Mouse (Mus musculus) liver, embryonic 15.5 days (tissue): ENCODE data around the gene Fate1. TPM values are rescaled to one million over a fixed set of nuclear protein-coding genes. Genes with fewer than 3 reads are reported as not detected.
"Not testable (repeated sequence)": the region's sequence is repeated elsewhere in the genome, so short reads cannot be mapped to it uniquely, and the experiment has no call there.

Experiments used
- ATAC-seq: fragments of 200-750 bp; cut with Nextera tagmentation; 2 replicates; pipeline ENCODE4 v1.8.0; 2017; ENCODE audit warnings: moderate number of reproducible peaks, mild to moderate bottlenecking, moderate library complexity; ENCODE audit not compliant: insufficient read depth
- H3K27ac ChIP-seq: fragments of 300-500 bp; sonication (generic); replicated peaks from 2 replicates; pipeline ENCODE4 v1.5.1; 2015; ENCODE audit warnings: mild to moderate bottlenecking, inconsistent platforms
- H3K27me3 ChIP-seq: fragments of 300-500 bp; sonication (generic); 2 replicates; pipeline ENCODE4 v1.6.1; 2015; ENCODE audit warnings: mild to moderate bottlenecking, inconsistent platforms
- H3K36me3 ChIP-seq: fragments of 300-500 bp; sonication (generic); replicated peaks from 2 replicates; pipeline ENCODE4 v1.6.1; 2015; ENCODE audit warnings: moderate library complexity, mild to moderate bottlenecking, inconsistent platforms
- H3K4me1 ChIP-seq: fragments of 300-500 bp; sonication (generic); replicated peaks from 2 replicates; pipeline ENCODE4 v1.6.1; 2015; ENCODE audit warnings: inconsistent platforms
- H3K4me2 ChIP-seq: fragments of 300-500 bp; sonication (generic); 2 replicates; pipeline ENCODE4 v1.6.1; 2015; ENCODE audit warnings: moderate library complexity, mild to moderate bottlenecking, inconsistent platforms
- H3K4me3 ChIP-seq: fragments of 300-500 bp; sonication (generic); replicated peaks from 2 replicates; pipeline ENCODE4 v1.5.1; 2015; ENCODE audit warnings: mild to moderate bottlenecking, inconsistent platforms
- H3K9ac ChIP-seq: fragments of 300-500 bp; sonication (generic); 2 replicates; pipeline ENCODE4 v1.6.1; 2015; ENCODE audit warnings: moderate library complexity, mild to moderate bottlenecking, inconsistent platforms
- H3K9me3 ChIP-seq: fragments of 300-500 bp; sonication (generic); replicated peaks from 2 replicates; pipeline ENCODE4 v1.6.1; 2016; ENCODE audit warnings: inconsistent platforms
- WGBS: fragments of 180-500 bp; shearing (Covaris S2); methylation state at CpG from one replicate; pipeline ENCODE4 v1.1.7; 2015; ENCODE audit warnings: mixed read lengths; ENCODE audit not compliant: insufficient replicate concordance; 5-methylcytosine and 5-hydroxymethylcytosine counted together
- polyA plus RNA-seq: library from polyadenylated mRNA; unstranded; fragments of >200 nt; fragmentation: Nextera tagmentation; extraction: Ambion mirVana; gene quantifications from 2 replicates; pipeline ENCODE4 v1.2.1, GENCODE M21; 2015

The Fate1 gene
- not detected in 2 replicates for polyA plus RNA-seq

GRCm38 (mm10) chrX:71972686-71973085, at the start of gene Fate1:
Fate1 (plus strand) TSS chrX:71972986.
- Histone ChIP-seq H3K4me1 (no peaks in the 10 kb centered on the region), H3K27me3 (no peaks in the 10 kb centered on the region; the same call in 1 of the 2 replicates), H3K4me3 (no peak within 1 kb of the TSS), H3K27ac (no peak within 1 kb of the TSS), H3K36me3 (no peaks in the 10 kb centered on the region), H3K9me3 (no peaks in the 10 kb centered on the region), H3K4me2 (no peak within 1 kb of the TSS), H3K9ac (no peak within 1 kb of the TSS)
- WGBS, result 45% methylated on average over 2 of the region's 2 CpGs
- ATAC-seq, result no peak

GRCm38 (mm10) chrX:71946631-71947030, 26.2 kb upstream of the Fate1 start:
- WGBS, result 15% methylated on average over 3 of the region's 3 CpGs
- Histone ChIP-seq H3K27me3 (no peaks in the 10 kb centered on the region), H3K4me1 (no peaks in the 10 kb centered on the region), H3K36me3 (no peaks in the 10 kb centered on the region), H3K4me2 (no peak overlapping the region), H3K9ac (no peak overlapping the region), H3K4me3 (no peak overlapping the region), H3K27ac (no peak overlapping the region), H3K9me3 (no peaks in the 10 kb centered on the region)
- no peak for ATAC-seq

GRCm38 (mm10) chrX:71958366-71958765, 14.4 kb upstream of the Fate1 start:
- ATAC-seq, result no peak
- no peaks in the 10 kb centered on the region for H3K36me3 ChIP-seq
- no peak overlapping the region for H3K9ac ChIP-seq
- no peak overlapping the region for H3K4me3 ChIP-seq
- H3K27ac ChIP-seq, result no peak overlapping the region
- H3K4me1 ChIP-seq, result no peaks in the 10 kb centered on the region
- no peak overlapping the region for H3K4me2 ChIP-seq
- no peaks in the 10 kb centered on the region for H3K9me3 ChIP-seq
- peaks cover 20% of the 10 kb centered on the region for H3K27me3 ChIP-seq

GRCm38 (mm10) chrX:71962073-71963051, 10.4 kb upstream of the Fate1 start, which contains the start of gene Prrg3:
Prrg3 (plus strand) TSS chrX:71962624.
- ATAC-seq, result no peak
- no peak within 1 kb of the TSS for H3K9ac ChIP-seq
- peak within 1 kb of the TSS; percentile 32 for H3K4me2 ChIP-seq

GRCm38 (mm10) chrX:71963275-71963912, 9.4 kb upstream of the Fate1 start:
- 31% methylated on average over 9 of the region's 9 CpGs for WGBS
- no peak overlapping the region; the same call in 1 of the 2 replicates for H3K4me2 ChIP-seq
- no peaks in the 10 kb centered on the region for H3K9me3 ChIP-seq
- peaks cover 24% of the 10 kb centered on the region for H3K27me3 ChIP-seq
- no peak overlapping the region for H3K27ac ChIP-seq
- ATAC-seq, result no peak
- H3K36me3 ChIP-seq, result no peaks in the 10 kb centered on the region
- H3K9ac ChIP-seq, result no peak overlapping the region
- H3K4me1 ChIP-seq, result no peaks in the 10 kb centered on the region
- H3K4me3 ChIP-seq, result no peak overlapping the region

More at GRCm38 (mm10) chrX:71962073-71963051, 10.4 kb upstream of the Fate1 start, which contains the start of gene Prrg3:
- H3K9me3 ChIP-seq, result no peaks in the 10 kb centered on the region
- H3K4me1 ChIP-seq, result no peaks in the 10 kb centered on the region
- 24% methylated on average over 63 of the region's 72 CpGs for WGBS
- no peak within 1 kb of the TSS for H3K27ac ChIP-seq
- H3K36me3 ChIP-seq, result no peaks in the 10 kb centered on the region
- peak within 1 kb of the TSS; percentile 17 for H3K4me3 ChIP-seq
- H3K27me3 ChIP-seq, result peaks cover 24% of the 10 kb centered on the region

- Histone ChIP-seq H3K9me3 (no peaks in the 10 kb centered on the region), H3K27ac (no peak overlapping the region), H3K4me1 (no peaks in the 10 kb centered on the region), H3K4me2 (no peak overlapping the region), H3K4me3 (no peak overlapping the region), H3K9ac (no peak overlapping the region), H3K36me3 (no peaks in the 10 kb centered on the region), H3K27me3 (peaks cover 6% of the 10 kb centered on the region; the same call in 1 of the 2 replicates)
- 44% methylated on average over 1 of the region's 1 CpGs for WGBS
- no peak for ATAC-seq
Measured at GRCm38 (mm10) chrX:71968216-71968615, 4.6 kb upstream of the Fate1 start.

GRCm38 (mm10) chrX:71968816-71969215, 4.0 kb upstream of the Fate1 start:
- no peak overlapping the region for H3K27ac ChIP-seq
- H3K9me3 ChIP-seq, result no peaks in the 10 kb centered on the region
- no peak overlapping the region for H3K4me3 ChIP-seq
- H3K36me3 ChIP-seq, result no peaks in the 10 kb centered on the region
- H3K4me1 ChIP-seq, result no peaks in the 10 kb centered on the region
- H3K4me2 ChIP-seq, result no peak overlapping the region
- no peak overlapping the region for H3K9ac ChIP-seq
- no peaks in the 10 kb centered on the region for H3K27me3 ChIP-seq
- WGBS, result 56% methylated on average over 6 of the region's 6 CpGs
- ATAC-seq, result no peak

- Histone ChIP-seq H3K27me3 (no peaks in the 10 kb centered on the region; the same call in 1 of the 2 replicates), H3K27ac (no peak overlapping the region), H3K9ac (no peak overlapping the region), H3K36me3 (no peaks in the 10 kb centered on the region), H3K9me3 (no peaks in the 10 kb centered on the region), H3K4me2 (no peak overlapping the region), H3K4me1 (no peaks in the 10 kb centered on the region), H3K4me3 (no peak overlapping the region)
- WGBS, result 54% methylated on average over 5 of the region's 5 CpGs
- no peak for ATAC-seq
Measured at GRCm38 (mm10) chrX:71971325-71971724, 1.5 kb upstream of the Fate1 start.

GRCm38 (mm10) chrX:71977681-71978080, 4.9 kb downstream of the Fate1 start:
- H3K4me3 ChIP-seq, H3K27ac ChIP-seq, ATAC-seq, H3K9me3 ChIP-seq, H3K4me2 ChIP-seq, H3K27me3 ChIP-seq, H3K36me3 ChIP-seq, H3K9ac ChIP-seq, H3K4me1 ChIP-seq: not testable (repeated sequence)

GRCm38 (mm10) chrX:71980443-71980842, 7.7 kb downstream of the Fate1 start:
- ATAC-seq, result no peak
- Histone ChIP-seq H3K4me2 (no peak overlapping the region), H3K27ac (no peak overlapping the region), H3K9ac (no peak overlapping the region), H3K27me3 (no peaks in the 10 kb centered on the region), H3K4me1 (no peaks in the 10 kb centered on the region), H3K9me3 (no peaks in the 10 kb centered on the region), H3K4me3 (no peak overlapping the region), H3K36me3 (no peaks in the 10 kb centered on the region)
- 48% methylated on average over 3 of the region's 3 CpGs for WGBS

- no peaks in the 10 kb centered on the region for H3K9me3 ChIP-seq
- WGBS, result 51% methylated on average over 2 of the region's 2 CpGs
- no peak overlapping the region for H3K9ac ChIP-seq
- H3K36me3 ChIP-seq, result no peaks in the 10 kb centered on the region
- no peaks in the 10 kb centered on the region for H3K4me1 ChIP-seq
- H3K27me3 ChIP-seq, result no peaks in the 10 kb centered on the region
- H3K27ac ChIP-seq, result no peak overlapping the region
- no peak for ATAC-seq
- no peak overlapping the region for H3K4me3 ChIP-seq
- no peak overlapping the region for H3K4me2 ChIP-seq
Measured at GRCm38 (mm10) chrX:71981322-71981721, 8.5 kb downstream of the Fate1 start.
